Mouse (Mus musculus): Measurements from ENCODE around the gene Mettl3. TPM values are rescaled to one million over a fixed set of nuclear protein-coding genes. Genes with fewer than 3 reads are reported as not detected.
A peak's percentile ranks its signal among the peaks of the same experiment; 100 is the strongest.
"Not testable (repeated sequence)": the region's sequence is repeated elsewhere in the genome, so short reads cannot be mapped to it uniquely, and the experiment has no call there.

Mettl3 gene
- polyA plus RNA-seq, 1 experiment = 65.8 TPM

GRCm38 (mm10) chr14:52315792-52316440 lies 11.0 kb upstream of the Mettl3 start:
- peak overlapping the region; percentile 61 for H3K9ac ChIP-seq (ENCODE audit: low read depth, poor library complexity, severe bottlenecking)
- no peaks in the 10 kb centered on the region for H3K4me1 ChIP-seq (ENCODE audit: control insufficient read depth, insufficient read depth, low read length)
- H3K36me3 ChIP-seq (ENCODE audit: control insufficient read depth, insufficient read depth, low read length, poor library complexity, severe bottlenecking) = no peaks in the 10 kb centered on the region
- H3K4me3 ChIP-seq (ENCODE audit: low read depth, low read length) = peak overlapping the region; percentile 78
- H3K27ac ChIP-seq (ENCODE audit: insufficient read depth, low read length) = no peak overlapping the region
- no peaks in the 10 kb centered on the region for H3K27me3 ChIP-seq (ENCODE audit: control insufficient read depth, insufficient read depth, low read length, poor library complexity, severe bottlenecking)
- no peaks in the 10 kb centered on the region for H3K9me3 ChIP-seq (replicated peaks; ENCODE audit: control insufficient read depth, insufficient read depth, low read length, poor library complexity, severe bottlenecking)
- TF ChIP-seq EP300 (IDR thresholded peaks at IDR 0.05; ENCODE audit: insufficient read depth, low read depth, low read length) = no peak
- no peak for TF ChIP-seq CTCF (IDR thresholded peaks at IDR 0.05; ENCODE audit: low read depth, low read length)
- no peak for TF ChIP-seq POLR2A (IDR thresholded peaks at IDR 0.05; ENCODE audit: insufficient read depth, low read length)

DNA sequence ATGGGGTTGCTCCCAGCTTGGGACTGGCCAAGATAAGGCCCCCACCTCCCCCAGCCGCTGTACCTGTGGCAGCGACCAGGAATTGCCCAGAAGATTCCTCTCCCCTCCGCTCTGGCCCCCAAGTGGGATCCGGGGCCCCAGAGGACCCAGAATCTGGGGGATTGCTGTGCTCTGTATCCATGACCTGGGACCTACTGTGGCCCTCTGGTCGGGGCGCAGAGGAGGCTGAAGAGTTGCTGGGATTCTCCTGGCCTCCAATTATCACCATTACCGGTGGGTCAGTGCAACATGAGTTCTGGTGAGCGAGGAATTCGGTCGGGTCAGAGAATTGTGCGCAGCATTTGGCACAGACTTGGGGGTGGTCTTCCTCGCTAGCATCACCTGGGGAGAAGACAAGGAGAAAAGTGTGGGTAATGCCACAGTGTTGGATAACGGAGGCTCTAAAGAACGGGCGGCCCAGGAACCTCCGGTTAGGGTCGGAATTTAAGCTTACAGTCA lies 10.4 kb upstream of the Mettl3 start:
- Histone ChIP-seq H3K36me3 (ENCODE audit: control insufficient read depth, insufficient read depth, low read length, poor library complexity, severe bottlenecking) (no peaks in the 10 kb centered on the region), H3K9ac (ENCODE audit: low read depth, poor library complexity, severe bottlenecking) (peak overlapping the region; percentile 61), H3K4me3 (ENCODE audit: low read depth, low read length) (peak overlapping the region; percentile 78), H3K27ac (ENCODE audit: insufficient read depth, low read length) (no peak overlapping the region), H3K9me3 (replicated peaks; ENCODE audit: control insufficient read depth, insufficient read depth, low read length, poor library complexity, severe bottlenecking) (no peaks in the 10 kb centered on the region), H3K27me3 (ENCODE audit: control insufficient read depth, insufficient read depth, low read length, poor library complexity, severe bottlenecking) (no peaks in the 10 kb centered on the region), H3K4me1 (ENCODE audit: control insufficient read depth, insufficient read depth, low read length) (no peaks in the 10 kb centered on the region)
- TF ChIP-seq CTCF (IDR thresholded peaks at IDR 0.05; ENCODE audit: low read depth, low read length) = no peak
- no peak for TF ChIP-seq POLR2A (IDR thresholded peaks at IDR 0.05; ENCODE audit: insufficient read depth, low read length)
- TF ChIP-seq EP300 (IDR thresholded peaks at IDR 0.05; ENCODE audit: insufficient read depth, low read depth, low read length) = no peak

DNA sequence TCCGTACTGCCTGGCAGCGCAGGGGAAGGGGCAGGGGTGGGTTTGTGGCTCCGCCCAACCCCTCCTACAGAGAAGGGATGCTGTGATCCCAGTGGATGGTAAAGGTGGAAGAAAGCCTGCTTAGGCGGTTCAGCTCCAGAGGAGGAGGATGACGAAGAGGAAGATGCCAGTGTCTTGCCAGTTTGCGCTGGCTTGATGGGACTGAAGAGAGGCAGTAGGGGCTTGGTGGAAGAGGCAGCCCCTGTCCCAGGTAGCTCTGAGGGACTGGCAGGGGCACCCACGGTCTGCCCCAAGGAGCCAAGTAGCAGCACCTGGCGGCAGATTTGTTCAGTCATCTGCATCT lies 9.9 kb upstream of the Mettl3 start:
- Histone ChIP-seq H3K36me3 (ENCODE audit: control insufficient read depth, insufficient read depth, low read length, poor library complexity, severe bottlenecking) (no peaks in the 10 kb centered on the region), H3K4me1 (ENCODE audit: control insufficient read depth, insufficient read depth, low read length) (no peaks in the 10 kb centered on the region)

GRCm38 (mm10) chr14:52313931-52314807 lies 9.2 kb upstream of the Mettl3 start:
- H3K9ac ChIP-seq (ENCODE audit: low read depth, poor library complexity, severe bottlenecking) = 0 out of 2 replicates have a peak overlapping the region, but pooled peaks have one; percentile 3
- no peak for TF ChIP-seq EP300 (IDR thresholded peaks at IDR 0.05; ENCODE audit: insufficient read depth, low read depth, low read length)
- TF ChIP-seq CTCF (IDR thresholded peaks at IDR 0.05; ENCODE audit: low read depth, low read length) = no peak
- TF ChIP-seq POLR2A (IDR thresholded peaks at IDR 0.05; ENCODE audit: insufficient read depth, low read length) = no peak
- no peak overlapping the region for H3K27ac ChIP-seq (ENCODE audit: insufficient read depth, low read length)
- H3K27me3 ChIP-seq (ENCODE audit: control insufficient read depth, insufficient read depth, low read length, poor library complexity, severe bottlenecking) = no peaks in the 10 kb centered on the region
- H3K9me3 ChIP-seq (replicated peaks; ENCODE audit: control insufficient read depth, insufficient read depth, low read length, poor library complexity, severe bottlenecking) = no peaks in the 10 kb centered on the region
- no peaks in the 10 kb centered on the region for H3K4me1 ChIP-seq (ENCODE audit: control insufficient read depth, insufficient read depth, low read length)
- H3K4me3 ChIP-seq (ENCODE audit: low read depth, low read length) = peak overlapping the region; percentile 25
- H3K36me3 ChIP-seq (ENCODE audit: control insufficient read depth, insufficient read depth, low read length, poor library complexity, severe bottlenecking) = no peaks in the 10 kb centered on the region

More for the DNA sequence above, 9.9 kb upstream of the Mettl3 start:
- no peak overlapping the region for H3K27ac ChIP-seq (ENCODE audit: insufficient read depth, low read length)
- no peaks in the 10 kb centered on the region for H3K9me3 ChIP-seq (replicated peaks; ENCODE audit: control insufficient read depth, insufficient read depth, low read length, poor library complexity, severe bottlenecking)
- H3K4me3 ChIP-seq (ENCODE audit: low read depth, low read length) = peak overlapping the region; percentile 25
- H3K27me3 ChIP-seq (ENCODE audit: control insufficient read depth, insufficient read depth, low read length, poor library complexity, severe bottlenecking) = no peaks in the 10 kb centered on the region
- TF ChIP-seq CTCF (IDR thresholded peaks at IDR 0.05; ENCODE audit: low read depth, low read length) = no peak
- no peak for TF ChIP-seq EP300 (IDR thresholded peaks at IDR 0.05; ENCODE audit: insufficient read depth, low read depth, low read length)
- no peak for TF ChIP-seq POLR2A (IDR thresholded peaks at IDR 0.05; ENCODE audit: insufficient read depth, low read length)
- H3K9ac ChIP-seq (ENCODE audit: low read depth, poor library complexity, severe bottlenecking) = no peak overlapping the region; the same call in 1 of the 2 replicates

- Histone ChIP-seq H3K4me1 (ENCODE audit: control insufficient read depth, insufficient read depth, low read length) (no peaks in the 10 kb centered on the region), H3K27me3 (ENCODE audit: control insufficient read depth, insufficient read depth, low read length, poor library complexity, severe bottlenecking) (no peaks in the 10 kb centered on the region), H3K27ac (ENCODE audit: insufficient read depth, low read length) (no peak overlapping the region), H3K36me3 (ENCODE audit: control insufficient read depth, insufficient read depth, low read length, poor library complexity, severe bottlenecking) (no peaks in the 10 kb centered on the region), H3K4me3 (ENCODE audit: low read depth, low read length) (no peak overlapping the region), H3K9me3 (replicated peaks; ENCODE audit: control insufficient read depth, insufficient read depth, low read length, poor library complexity, severe bottlenecking) (no peaks in the 10 kb centered on the region), H3K9ac (ENCODE audit: low read depth, poor library complexity, severe bottlenecking) (no peak overlapping the region)
- no peak for TF ChIP-seq EP300 (IDR thresholded peaks at IDR 0.05; ENCODE audit: insufficient read depth, low read depth, low read length)
- no peak for TF ChIP-seq POLR2A (IDR thresholded peaks at IDR 0.05; ENCODE audit: insufficient read depth, low read length)
- TF ChIP-seq CTCF (IDR thresholded peaks at IDR 0.05; ENCODE audit: low read depth, low read length) = no peak
Observed at GRCm38 (mm10) chr14:52310906-52311305, 6.0 kb upstream of the Mettl3 start.

GRCm38 (mm10) chr14:52310343-52310742 lies 5.4 kb upstream of the Mettl3 start:
- H3K36me3 ChIP-seq (ENCODE audit: control insufficient read depth, insufficient read depth, low read length, poor library complexity, severe bottlenecking); H3K9me3 ChIP-seq (replicated peaks; ENCODE audit: control insufficient read depth, insufficient read depth, low read length, poor library complexity, severe bottlenecking); H3K27ac ChIP-seq (ENCODE audit: insufficient read depth, low read length); H3K4me3 ChIP-seq (ENCODE audit: low read depth, low read length); H3K4me1 ChIP-seq (ENCODE audit: control insufficient read depth, insufficient read depth, low read length); H3K9ac ChIP-seq (ENCODE audit: low read depth, poor library complexity, severe bottlenecking); H3K27me3 ChIP-seq (ENCODE audit: control insufficient read depth, insufficient read depth, low read length, poor library complexity, severe bottlenecking): not testable (repeated sequence)
- peak; percentile 18 for TF ChIP-seq CTCF (IDR thresholded peaks at IDR 0.05; ENCODE audit: low read depth, low read length)
